Mouse (Mus musculus): Measurements from ENCODE around the gene 1810049J17Rik. TPM values are rescaled to one million over a fixed set of nuclear protein-coding genes. Genes with fewer than 3 reads are reported as not detected.
A peak's percentile ranks its signal among the peaks of the same experiment; 100 is the strongest.

Gene 1810049J17Rik
- total RNA-seq, 2 experiments from 2014 or later, result not detected

DNA sequence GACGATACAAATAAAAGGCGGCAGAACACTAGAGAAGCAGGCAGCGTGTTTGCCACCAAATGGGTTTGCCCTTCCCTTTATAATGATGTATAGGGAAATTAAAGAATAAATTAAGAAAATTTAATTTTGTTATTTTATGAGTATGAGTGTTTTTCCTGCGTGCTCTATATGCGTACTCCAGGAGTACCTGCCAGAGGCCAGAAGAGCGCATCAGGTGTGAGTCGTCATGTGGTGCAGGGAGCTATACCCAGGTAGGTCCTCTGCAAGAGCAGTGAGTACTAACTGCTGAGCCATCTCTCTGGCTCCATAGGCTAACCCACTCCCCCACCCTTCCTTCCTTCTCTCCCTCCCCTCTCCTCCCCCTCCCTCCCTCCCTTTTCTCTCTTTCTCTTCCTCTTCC is 29.8 kb upstream of the 1810049J17Rik start:
- no peak for ATAC-seq (replicated peaks; ENCODE audit: low FRiP score, poor library complexity, severe bottlenecking)

DNA sequence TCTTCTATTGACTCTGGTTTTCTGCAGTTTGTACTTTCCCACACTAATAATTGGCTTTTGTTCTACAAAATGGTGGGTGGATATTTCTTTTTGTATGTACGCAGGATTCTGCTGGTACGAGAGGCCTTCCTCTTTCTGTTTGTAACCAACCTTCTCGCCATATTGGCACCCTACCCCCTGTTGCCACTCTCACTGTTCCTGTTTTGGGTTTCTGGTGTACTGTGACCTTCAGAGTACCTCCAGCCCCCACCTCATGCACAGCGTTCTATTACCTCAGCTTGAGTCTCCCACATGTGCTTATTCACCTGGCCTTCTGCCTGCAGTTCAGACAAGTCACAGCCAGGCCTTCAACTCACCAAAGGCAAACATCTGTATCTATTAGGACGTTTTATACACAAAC is 28.1 kb upstream of the 1810049J17Rik start:
- no peak for ATAC-seq (replicated peaks; ENCODE audit: low FRiP score, poor library complexity, severe bottlenecking)

DNA sequence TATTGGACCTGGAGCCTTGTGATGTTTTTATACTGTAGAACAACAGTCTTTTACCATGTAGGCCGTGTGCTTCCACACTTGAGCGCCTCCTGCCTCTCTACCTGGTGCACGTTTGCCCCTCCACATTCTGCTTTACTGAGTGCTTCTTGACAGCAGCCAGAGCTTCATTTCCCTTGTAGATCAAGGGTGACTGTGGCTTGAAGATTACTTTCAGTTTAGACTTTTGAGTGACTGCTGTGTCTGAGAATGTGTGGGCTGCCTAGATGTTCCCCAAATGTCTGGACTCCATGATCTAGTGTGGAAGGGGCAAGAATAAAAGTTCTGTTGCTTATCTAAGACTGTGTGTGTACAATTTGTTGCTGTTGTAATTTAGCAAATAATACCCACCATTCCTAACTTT is 27.3 kb upstream of the 1810049J17Rik start:
- ATAC-seq (replicated peaks; ENCODE audit: low FRiP score, poor library complexity, severe bottlenecking), result no peak

DNA sequence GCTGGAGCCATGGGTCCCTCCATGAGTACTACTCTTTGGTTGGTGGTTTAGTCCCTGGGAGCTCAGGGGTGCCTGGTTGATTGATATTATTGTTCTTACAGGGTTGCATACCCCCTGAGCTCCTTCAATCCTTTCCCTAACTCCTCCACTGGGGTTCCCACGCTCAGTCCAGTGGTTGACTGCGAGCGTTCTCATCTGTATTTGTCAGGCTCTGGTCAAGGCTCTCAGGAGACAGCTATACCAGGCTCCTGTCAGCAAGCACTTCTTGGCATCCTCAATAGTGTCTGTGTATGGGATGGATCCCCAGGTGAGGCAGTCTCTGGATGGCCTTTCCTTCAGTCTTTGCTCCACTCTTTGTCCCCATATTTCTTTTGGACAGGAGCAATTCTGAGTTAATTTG is 25.2 kb upstream of the 1810049J17Rik start:
- no peak for ATAC-seq (replicated peaks; ENCODE audit: low FRiP score, poor library complexity, severe bottlenecking)

DNA sequence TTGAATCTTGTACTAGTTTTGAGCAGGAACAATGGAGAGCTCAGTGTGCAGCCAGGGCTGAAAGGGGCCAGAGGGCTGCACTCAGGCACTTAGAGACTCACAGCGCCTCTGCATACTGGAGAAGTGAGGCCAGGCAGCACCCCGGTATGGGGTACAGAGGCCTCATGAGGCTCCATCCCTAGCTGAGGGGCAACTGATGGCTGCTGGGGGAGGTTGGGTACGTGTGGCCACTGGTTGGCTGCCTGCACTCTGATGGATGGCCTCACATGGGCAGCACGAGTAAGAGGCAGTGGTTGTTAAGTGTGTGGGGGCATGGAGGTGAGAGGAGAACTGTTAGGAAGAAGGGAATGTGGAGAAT is 19.7 kb upstream of the 1810049J17Rik start:
- ATAC-seq (replicated peaks; ENCODE audit: low FRiP score, poor library complexity, severe bottlenecking), result peak; percentile 19

DNA sequence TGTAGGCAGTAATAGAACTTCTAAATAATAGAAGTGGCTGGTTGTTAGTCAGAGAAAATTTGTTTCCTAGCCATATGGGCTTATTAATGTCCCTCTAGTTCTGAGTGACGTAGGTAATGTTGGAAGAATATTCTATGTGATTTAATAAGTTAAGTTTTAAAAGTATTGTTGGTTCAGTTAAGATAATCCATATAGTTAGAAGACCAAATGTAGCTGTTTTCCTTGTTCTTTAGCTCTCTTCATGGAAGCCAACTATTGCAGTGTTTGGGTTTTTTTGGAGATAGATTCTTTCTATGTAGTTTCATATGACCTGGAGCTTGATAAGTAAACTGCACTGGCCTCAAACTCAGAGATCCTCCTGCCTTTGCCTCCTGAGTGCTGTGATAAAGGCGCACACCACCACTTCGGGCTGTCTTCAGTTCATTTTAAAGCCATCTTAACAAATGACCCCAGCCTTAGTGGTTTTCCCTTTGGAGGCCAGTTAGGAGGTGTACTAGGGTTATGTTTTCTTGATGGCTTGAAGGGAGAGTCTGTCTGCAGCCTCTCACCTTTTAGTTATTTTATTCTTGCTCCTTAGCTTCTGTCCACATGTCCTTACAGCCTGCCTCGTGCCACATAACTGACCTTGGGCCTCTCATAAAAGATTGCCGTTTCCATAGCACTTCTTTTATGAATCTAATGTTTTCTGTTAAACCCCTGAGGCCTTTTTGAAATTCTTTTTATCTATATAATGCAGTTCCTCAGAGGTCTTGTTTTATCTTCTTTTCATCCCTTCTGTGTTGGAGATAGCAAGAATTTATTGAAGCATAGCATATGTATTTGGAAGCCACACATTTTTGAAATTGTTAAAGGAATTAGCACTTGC is 19.1 kb upstream of the 1810049J17Rik start:
- peak; percentile 39 for ATAC-seq (replicated peaks; ENCODE audit: low FRiP score, poor library complexity, severe bottlenecking)

DNA sequence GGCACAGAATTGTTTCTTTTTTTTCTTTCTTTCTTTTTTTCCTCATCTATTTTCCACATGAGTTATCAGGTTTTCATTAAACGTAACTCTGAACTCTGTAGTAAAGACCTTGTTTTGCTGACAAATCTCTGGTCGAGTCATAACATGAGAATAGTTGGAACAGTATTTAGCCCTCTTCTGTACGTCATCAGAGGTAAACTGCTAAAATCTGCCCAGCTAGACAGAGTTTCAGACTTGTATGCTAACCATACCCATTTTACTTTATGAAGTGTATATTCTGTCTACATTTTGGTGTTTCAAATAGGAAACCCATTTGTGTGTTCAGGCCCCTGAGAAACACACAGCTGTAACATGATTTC is 16.1 kb upstream of the 1810049J17Rik start:
- no peak for ATAC-seq (replicated peaks; ENCODE audit: low FRiP score, poor library complexity, severe bottlenecking)

DNA sequence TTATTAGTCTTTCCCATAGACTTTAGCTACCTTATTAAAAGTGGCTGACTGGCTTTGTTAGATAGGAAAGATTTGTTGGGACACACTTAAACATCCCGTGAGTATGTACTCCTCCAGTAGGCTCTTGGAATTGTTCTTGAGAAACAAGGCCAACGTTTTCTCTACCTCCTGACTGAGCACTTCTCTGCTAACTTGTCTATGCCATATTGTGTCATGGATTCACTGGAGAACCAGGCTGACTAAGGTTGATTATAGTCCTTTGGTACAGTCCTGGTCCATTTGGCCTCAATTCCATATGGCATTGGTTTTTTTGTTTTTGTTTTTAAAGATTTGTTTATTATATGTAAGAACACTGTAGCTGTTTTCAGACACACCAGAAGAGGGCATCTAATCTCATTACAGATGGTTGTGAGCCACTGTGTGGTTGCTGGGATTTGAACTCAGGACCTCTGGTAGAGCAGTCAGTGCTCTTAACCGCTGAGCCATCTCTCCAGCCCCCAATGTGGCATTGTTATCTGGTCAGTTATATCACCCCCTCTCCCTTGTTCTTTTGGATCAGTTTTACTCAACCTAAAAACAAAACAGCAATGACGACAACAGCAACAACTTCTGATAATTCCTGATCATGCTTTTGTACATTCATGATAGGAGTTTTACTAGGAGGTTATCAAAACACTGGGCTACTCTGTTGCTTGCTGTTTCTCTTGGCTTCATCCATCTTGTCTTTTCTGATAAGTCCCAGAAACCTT is 15.5 kb upstream of the 1810049J17Rik start:
- ATAC-seq (replicated peaks; ENCODE audit: low FRiP score, poor library complexity, severe bottlenecking), result no peak

DNA sequence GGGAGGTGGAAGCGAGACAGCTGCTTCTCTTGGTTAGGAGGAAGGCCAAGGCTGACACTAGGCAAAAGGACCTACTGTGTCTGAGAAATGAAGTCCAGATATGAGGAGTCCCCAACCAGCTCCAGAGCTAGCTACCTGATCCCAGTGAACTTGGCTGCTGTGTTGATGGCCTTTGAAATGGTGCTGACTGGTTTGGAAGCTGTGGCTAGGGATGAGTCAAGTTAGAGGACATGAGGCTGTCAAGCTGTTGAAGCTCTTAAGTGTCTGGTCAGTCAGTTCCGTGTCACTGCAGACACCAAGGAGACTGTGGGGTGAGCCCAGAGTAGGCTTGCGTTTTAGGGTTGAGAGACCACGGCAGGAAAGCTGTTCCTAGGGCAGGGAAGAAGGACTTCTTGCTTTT is 12.7 kb upstream of the 1810049J17Rik start:
- no peak for ATAC-seq (replicated peaks; ENCODE audit: low FRiP score, poor library complexity, severe bottlenecking)

DNA sequence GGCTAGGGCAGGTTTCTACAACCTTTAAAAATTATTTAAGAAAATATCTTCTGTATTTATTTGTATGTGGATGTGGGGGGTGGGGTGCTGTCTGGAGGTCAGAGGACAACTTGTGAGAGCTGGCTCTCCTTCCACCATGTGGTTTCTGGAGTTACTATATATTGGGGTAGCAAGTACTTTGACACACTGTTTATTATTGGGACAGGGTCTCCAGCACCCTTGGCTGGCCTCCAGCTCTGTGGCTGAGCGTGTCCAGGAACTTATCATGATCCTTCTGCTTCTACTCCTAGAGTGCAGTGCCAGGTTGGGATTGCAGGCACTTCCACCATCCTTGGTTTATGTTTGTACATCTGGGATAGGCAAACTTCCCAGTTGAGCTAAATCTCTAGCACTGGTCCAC is 9.6 kb upstream of the 1810049J17Rik start:
- ATAC-seq (replicated peaks; ENCODE audit: low FRiP score, poor library complexity, severe bottlenecking), result no peak

DNA sequence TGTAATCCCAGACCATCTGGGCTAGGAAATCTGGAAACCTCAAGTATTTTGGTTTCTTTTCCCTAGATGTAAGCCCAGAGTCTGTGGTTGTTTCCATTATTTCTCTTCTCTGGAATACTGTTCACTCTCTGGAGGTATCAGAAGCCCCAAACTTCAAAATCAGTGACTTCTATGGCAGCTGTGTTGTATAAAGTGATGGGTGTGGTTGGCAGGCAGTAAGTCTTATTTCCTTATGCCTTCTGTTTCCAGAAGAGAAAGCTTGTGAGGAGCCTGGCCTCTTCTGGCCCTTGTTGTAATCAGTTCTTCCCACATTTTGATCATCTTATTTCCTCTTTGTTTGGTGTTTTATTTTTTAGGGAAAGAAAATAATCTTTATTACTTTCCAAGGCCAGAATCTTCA is 9.2 kb upstream of the 1810049J17Rik start:
- ATAC-seq (replicated peaks; ENCODE audit: low FRiP score, poor library complexity, severe bottlenecking), result no peak

DNA sequence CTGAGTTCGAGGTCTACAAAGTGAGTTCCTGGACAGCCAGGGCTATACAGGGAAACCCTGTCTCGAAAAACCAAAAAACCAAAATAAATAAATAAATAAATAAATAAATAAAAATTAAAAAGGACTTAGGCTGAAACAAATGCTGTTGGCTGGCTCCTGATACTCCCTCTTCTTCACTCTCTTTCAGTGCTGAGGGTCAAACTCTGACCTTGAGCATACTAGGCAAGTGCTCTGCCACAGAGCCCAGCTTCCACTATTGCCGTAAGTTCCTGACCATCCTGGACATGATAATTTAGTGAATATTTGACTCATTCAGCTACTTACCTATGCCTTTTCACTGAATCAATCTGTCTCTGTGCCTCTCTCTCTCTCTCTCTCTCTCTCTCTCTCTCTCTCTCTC is 8.7 kb upstream of the 1810049J17Rik start:
- ATAC-seq (replicated peaks; ENCODE audit: low FRiP score, poor library complexity, severe bottlenecking), result no peak

DNA sequence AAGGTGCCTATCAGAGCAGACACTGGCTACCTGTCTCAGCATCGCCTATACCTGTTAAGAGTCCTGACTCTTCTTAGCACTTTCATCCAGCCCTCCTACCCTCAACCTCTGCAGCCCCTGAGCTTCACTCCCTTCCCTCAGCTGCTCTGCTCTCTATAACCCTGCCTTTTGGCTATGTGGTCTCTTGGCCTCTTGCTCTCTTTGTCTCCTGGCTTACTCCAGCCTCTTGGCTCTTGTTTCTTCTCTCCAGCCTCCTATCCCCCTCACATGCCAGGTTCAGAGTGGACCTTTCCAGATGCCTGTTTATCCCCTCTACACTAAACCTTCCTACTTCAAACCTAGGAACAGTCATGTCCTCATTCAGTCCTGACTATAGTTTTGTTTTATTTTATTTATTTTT is 2.6 kb upstream of the 1810049J17Rik start:
- no peak for ATAC-seq (replicated peaks; ENCODE audit: low FRiP score, poor library complexity, severe bottlenecking)

DNA sequence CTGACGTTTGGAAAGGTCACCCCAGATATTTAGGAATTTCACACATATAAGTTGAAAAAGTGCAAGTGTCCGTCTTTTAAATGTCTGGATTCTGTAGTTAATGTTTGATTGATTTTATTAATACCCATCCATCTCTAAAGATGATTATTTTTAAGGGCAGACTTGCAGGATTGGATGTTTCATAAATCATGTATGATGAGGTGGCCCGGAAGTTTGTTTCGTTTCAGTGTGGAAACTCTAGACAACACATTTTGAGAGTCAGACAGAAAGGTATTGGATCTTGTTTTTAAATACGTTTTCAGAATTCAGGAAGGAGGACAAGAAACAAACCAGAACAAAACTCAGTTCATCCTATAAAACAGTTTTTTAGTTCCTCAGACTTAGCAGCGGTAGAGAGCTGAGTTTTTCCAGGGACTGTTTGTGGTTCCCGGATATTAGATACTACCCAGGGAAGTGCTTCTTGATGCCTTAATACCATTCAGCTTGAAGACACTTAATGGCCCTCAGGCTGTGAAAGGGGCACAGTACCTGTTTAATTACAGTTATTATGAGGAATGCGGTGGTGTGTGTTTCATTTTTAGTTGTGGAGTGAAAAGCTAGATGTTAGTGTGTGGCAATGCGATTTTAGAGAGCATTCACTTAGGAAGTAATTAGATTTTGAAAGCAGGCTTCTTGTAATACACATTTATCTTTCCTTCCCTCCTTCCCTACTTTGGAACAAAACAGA is 1.1 kb upstream of the 1810049J17Rik start:
- ATAC-seq (replicated peaks; ENCODE audit: low FRiP score, poor library complexity, severe bottlenecking), result no peak

DNA sequence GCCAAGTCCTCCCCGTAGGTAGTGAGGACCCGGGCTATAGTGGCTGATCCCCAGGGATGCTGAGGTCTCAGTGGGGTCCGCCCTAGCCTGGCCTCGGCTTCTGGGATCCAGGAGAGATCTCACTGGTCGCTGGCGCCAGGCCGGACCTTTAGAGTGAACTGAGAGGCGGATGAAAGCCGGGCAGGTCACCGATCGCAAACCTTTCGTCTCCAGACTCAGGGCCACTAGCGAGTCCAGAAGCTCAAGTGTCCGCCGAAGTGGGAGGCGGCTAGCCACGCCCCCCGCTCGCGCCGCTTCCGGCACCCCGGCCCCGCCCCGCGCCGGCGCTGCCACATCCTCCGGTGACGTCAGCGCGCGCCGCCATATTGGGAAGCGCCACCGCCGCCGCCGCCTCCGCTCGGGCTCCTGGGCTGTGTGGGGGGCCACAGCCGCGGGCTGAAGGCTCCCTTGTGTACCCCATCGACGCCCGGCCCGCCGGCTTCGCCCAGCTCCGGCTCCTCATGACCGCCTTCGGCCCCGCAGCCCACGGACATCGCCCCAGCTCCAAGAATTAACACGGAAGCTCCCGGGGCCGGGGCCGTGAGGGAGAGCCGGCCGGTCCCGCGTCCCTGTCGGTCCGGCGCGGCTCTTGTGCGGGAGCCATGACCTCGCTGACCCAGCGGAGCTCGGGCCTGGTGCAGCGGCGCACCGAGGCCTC is 460 bp downstream of the 1810049J17Rik start, which contains the start of gene Golph3:
Gene Golph3, plus strand, starts transcription at position 360 of the 697 bp plus-strand sequence.
- peak; percentile 92 for ATAC-seq (replicated peaks; ENCODE audit: low FRiP score, poor library complexity, severe bottlenecking)

DNA sequence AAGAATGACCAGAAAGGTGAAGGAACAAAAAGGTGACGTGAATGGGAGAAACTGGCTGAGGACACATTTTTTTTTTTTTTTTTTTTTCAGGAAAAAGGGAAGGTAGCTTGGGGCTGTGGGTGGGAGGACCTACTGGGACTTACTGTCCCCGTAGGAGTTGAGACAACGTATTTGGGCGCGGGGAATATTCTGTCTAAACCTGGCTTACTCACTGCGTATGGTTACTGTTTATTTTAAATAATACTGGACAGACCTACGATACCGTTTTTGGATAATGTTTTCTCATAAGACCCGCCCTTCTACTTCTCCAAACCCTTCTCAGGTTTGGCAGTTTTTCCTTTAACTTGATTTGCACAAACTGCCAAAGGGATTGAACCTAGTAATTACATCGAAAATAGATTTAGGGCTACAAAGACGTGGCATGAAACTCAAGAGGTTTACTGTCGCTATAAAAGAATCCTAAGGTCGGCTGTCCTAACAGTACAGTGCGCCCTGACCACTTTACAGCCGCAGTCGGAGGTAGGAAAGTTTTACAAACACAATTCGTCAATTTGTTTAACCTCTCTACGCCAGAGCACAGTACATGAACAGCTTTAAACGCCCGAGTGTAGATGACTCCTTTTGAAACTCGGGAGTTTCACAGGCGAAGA is 1.1 kb downstream of the 1810049J17Rik start:
- ATAC-seq (replicated peaks; ENCODE audit: low FRiP score, poor library complexity, severe bottlenecking), result peak; percentile 24

DNA sequence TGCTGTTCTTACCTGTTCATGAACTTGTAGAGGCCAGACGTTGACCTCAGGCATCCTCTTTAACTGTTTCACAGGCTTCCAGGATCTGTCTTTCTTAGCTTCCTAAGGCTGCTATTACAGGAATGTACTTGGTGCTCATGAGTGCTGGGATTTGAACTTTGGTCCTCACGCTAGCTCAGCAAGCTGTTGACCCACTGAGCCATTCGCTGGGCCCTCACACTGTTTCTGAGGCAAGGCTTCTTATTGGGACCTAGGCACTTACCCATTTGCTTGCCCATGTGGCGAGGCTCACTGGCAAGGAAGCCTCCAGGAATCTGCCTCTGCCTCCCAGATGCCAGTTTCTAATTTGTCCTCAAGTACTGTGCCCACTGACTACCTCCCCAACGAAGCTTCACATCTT is 1.8 kb downstream of the 1810049J17Rik start:
- ATAC-seq (replicated peaks; ENCODE audit: low FRiP score, poor library complexity, severe bottlenecking), result no peak

DNA sequence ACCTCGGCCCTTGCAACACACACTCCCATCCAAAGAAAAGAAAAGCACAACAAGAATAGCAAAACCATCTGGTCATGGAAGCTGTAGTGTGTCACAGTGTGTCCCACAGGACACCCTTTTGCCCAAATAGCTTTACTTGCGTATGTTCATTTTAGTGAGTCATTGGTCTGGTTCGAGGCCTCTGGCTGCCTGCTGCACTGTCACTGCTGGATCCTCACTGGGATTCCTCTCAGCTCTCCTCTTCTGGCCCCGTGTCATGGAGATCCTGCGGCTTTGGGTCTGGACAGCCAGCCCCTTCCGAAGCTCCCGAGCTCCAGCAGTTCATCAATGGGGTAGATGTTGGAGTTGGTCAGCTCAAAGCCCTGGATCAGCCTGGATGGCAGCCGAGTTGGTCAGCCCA is 3.2 kb downstream of the 1810049J17Rik start:
- ATAC-seq (replicated peaks; ENCODE audit: low FRiP score, poor library complexity, severe bottlenecking), result no peak

DNA sequence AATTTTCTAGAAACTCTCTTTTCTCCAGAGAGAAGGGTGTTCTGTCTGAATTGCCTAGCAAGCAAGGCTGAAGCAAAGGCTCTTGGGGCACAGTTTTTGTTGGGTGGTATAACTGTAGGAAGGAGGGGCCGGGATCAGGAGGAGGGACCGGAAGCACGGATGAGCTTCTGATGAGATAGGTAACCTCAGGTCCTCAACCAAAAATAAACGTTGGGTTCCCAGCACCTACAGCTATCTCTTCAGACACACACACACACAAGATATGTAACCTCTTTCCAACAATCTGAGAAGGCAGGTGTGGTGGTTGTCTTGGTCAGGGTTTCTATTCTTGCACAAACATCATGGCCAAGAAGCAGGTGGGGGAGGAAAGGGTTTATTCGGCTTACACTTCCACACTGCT is 4.4 kb downstream of the 1810049J17Rik start:
- ATAC-seq (replicated peaks; ENCODE audit: low FRiP score, poor library complexity, severe bottlenecking), result no peak

DNA sequence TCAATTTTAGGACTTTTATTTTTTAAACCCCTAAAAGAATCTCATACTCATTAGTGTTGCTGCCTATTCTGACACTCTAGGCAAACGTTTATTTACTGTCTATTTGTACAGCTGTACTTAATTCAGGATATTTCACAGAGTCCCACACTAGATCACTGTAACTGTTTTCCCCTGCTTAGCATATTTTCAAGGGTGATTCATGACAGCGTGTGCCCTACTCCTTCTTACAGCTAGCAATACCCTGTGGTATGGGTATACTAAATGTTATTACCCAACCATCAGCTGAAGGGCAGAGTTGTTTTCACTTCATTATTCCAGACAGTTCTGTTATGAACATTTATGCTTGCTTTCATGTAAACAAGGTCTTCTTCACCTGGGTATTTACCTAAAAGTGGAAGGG is 5.7 kb downstream of the 1810049J17Rik start:
- ATAC-seq (replicated peaks; ENCODE audit: low FRiP score, poor library complexity, severe bottlenecking), result no peak
